Mouse (Mus musculus) stomach, embryonic 15.5 days (tissue): Measurements from ENCODE around the gene Slc43a2. TPM values are rescaled to one million over a fixed set of nuclear protein-coding genes. Genes with fewer than 3 reads are reported as not detected.

Experiments
- ATAC-seq: fragments of 200-750 bp; cut with Nextera tagmentation; 2 replicates; pipeline ENCODE4 v1.8.0; 2017; ENCODE audit warnings: low read depth, moderate number of reproducible peaks, moderate TSS enrichment; ENCODE audit not compliant: insufficient read depth, low FRiP score
- H3K27ac ChIP-seq: fragments of 300-500 bp; sonication (generic); 2 replicates; pipeline ENCODE4 v1.5.1; 2015; ENCODE audit warnings: mild to moderate bottlenecking, inconsistent platforms
- H3K27me3 ChIP-seq: fragments of 300-500 bp; sonication (generic); replicated peaks from 2 replicates; pipeline ENCODE4 v1.6.1; 2015; ENCODE audit warnings: inconsistent platforms
- H3K36me3 ChIP-seq: fragments of 300-500 bp; sonication (generic); 2 replicates; pipeline ENCODE4 v1.6.1; 2015; ENCODE audit warnings: inconsistent platforms
- H3K4me1 ChIP-seq: fragments of 300-500 bp; sonication (generic); 2 replicates; pipeline ENCODE4 v1.6.1; 2015; ENCODE audit warnings: inconsistent platforms
- H3K4me2 ChIP-seq: fragments of 300-500 bp; sonication (generic); 2 replicates; pipeline ENCODE4 v1.6.1; 2015; ENCODE audit warnings: mild to moderate bottlenecking, inconsistent platforms
- H3K4me3 ChIP-seq: fragments of 300-500 bp; sonication (generic); replicated peaks from 2 replicates; pipeline ENCODE4 v1.5.1; 2015; ENCODE audit warnings: inconsistent platforms
- H3K9ac ChIP-seq: fragments of 300-500 bp; sonication (generic); 2 replicates; pipeline ENCODE4 v1.6.1; 2015; ENCODE audit warnings: inconsistent platforms
- H3K9me3 ChIP-seq: fragments of 300-500 bp; sonication (generic); 2 replicates; pipeline ENCODE4 v1.6.1; 2016; ENCODE audit warnings: inconsistent platforms
- WGBS: fragments of 180-500 bp; shearing (Covaris S2); methylation state at CpG from one replicate; pipeline ENCODE4 v1.1.7; 2015; 5-methylcytosine and 5-hydroxymethylcytosine counted together
- polyA plus RNA-seq: library from polyadenylated mRNA; unstranded; fragments of >200 nt; fragmentation: Nextera tagmentation; extraction: Ambion mirVana; gene quantifications from 2 replicates; pipeline ENCODE4 v1.2.1, GENCODE M21; 2015

The Slc43a2 gene
- polyA plus RNA-seq, 1 experiment from 2014 or later = 4.9 TPM

DNA sequence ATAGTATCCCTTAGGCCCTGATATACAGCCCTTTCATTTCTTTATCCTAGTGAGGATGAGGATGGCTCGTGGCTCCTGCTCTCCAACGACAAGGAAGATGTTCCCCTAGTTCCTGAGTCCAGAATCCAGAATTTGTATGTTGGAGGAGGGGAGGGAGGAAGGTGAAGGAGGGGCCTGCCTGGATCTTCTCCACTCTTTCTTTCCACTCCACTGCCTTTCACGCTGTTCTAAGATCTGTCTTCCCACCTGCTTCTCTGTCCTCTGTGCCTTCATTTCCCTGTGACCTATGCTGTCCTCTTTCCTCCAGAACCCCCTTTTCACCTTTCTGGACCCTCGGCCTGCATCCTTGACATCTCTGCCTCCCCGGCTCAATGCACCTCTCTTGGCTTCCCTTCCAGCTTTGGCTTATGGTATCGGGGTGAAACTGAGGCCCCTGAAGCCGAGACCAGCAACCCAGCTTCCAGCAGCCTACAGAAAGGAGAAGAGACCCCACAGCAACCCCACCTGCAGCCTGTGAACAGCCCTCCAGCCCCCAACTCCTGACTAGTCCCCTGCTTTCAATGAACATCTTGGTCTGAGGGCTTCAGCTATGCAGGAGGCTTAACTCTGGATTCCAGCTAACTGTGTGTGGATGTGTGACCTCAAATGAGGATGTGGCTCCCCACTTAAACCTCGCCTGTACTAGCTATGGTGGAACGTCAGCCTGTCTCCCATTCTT lies 19.0 kb upstream of the Slc43a2 start:
- H3K27me3 ChIP-seq = no peaks in the 10 kb centered on the region
- no peak overlapping the region for H3K4me3 ChIP-seq
- no peaks in the 10 kb centered on the region for H3K9me3 ChIP-seq
- no peak for ATAC-seq
- H3K36me3 ChIP-seq = peaks cover 18% of the 10 kb centered on the region
- no peak overlapping the region for H3K27ac ChIP-seq
- H3K4me1 ChIP-seq = peaks cover 25% of the 10 kb centered on the region
- H3K9ac ChIP-seq = no peak overlapping the region
- no peak overlapping the region for H3K4me2 ChIP-seq
- 82% methylated on average over 9 of the region's 9 CpGs for WGBS

DNA sequence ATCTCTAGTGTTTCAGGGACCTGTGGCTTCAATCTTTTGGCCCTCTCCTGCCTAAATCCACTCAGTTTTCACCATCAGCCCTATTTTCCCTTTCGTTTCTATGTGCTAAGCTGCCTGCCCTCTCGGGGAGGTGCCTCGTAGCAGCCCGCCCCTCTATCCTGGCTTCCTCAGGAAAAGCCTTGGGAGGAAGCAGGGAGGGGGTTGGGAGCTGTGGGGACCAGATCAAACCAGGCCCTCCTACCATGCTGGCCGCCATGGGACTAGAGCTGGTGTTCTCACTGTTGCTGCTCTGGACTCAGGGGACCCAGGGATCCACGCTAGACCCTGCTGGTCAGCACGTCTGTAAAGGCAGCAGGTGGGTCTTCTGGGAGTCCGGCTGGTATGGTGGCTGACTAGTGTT lies 18.2 kb upstream of the Slc43a2 start, which contains the start of gene Scarf1:
Gene Scarf1, plus strand, starts transcription at position 205 of the 400 bp plus-strand sequence.
- Histone ChIP-seq H3K27ac (no peak within 1 kb of the TSS), H3K9ac (no peak within 1 kb of the TSS), H3K36me3 (peaks cover 11% of the 10 kb centered on the region), H3K27me3 (no peaks in the 10 kb centered on the region), H3K9me3 (no peaks in the 10 kb centered on the region), H3K4me1 (peaks cover 25% of the 10 kb centered on the region), H3K4me2 (no peak within 1 kb of the TSS; the same call in 1 of the 2 replicates), H3K4me3 (peak within 1 kb of the TSS; percentile 17; the same call in 1 of the 2 replicates)
- no peak for ATAC-seq
- WGBS = 53% methylated on average over 8 of the region's 8 CpGs

DNA sequence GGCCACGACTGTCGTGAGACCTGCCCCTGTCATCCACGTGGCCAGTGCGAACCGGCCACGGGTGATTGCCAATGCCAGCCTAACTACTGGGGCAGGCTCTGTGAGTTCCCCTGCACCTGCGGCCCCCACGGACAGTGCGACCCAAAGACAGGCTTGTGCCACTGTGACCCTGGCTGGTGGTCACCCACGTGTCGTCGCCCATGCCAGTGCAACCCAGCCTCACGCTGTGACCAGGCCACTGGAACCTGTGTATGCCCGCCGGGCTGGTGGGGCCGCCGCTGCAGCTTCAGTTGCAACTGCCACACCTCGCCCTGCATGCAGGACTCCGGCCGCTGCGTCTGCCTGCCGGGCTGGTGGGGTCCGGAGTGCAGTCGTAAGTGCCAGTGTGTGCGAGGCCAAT lies 16.3 kb upstream of the Slc43a2 start:
- peaks cover 9% of the 10 kb centered on the region for H3K4me1 ChIP-seq
- WGBS = 92% methylated on average over 25 of the region's 25 CpGs
- H3K4me3 ChIP-seq = no peak overlapping the region
- no peaks in the 10 kb centered on the region for H3K36me3 ChIP-seq
- no peak overlapping the region for H3K27ac ChIP-seq
- ATAC-seq = no peak
- no peak overlapping the region for H3K9ac ChIP-seq
- H3K9me3 ChIP-seq = no peaks in the 10 kb centered on the region
- H3K4me2 ChIP-seq = no peak overlapping the region
- no peaks in the 10 kb centered on the region for H3K27me3 ChIP-seq

DNA sequence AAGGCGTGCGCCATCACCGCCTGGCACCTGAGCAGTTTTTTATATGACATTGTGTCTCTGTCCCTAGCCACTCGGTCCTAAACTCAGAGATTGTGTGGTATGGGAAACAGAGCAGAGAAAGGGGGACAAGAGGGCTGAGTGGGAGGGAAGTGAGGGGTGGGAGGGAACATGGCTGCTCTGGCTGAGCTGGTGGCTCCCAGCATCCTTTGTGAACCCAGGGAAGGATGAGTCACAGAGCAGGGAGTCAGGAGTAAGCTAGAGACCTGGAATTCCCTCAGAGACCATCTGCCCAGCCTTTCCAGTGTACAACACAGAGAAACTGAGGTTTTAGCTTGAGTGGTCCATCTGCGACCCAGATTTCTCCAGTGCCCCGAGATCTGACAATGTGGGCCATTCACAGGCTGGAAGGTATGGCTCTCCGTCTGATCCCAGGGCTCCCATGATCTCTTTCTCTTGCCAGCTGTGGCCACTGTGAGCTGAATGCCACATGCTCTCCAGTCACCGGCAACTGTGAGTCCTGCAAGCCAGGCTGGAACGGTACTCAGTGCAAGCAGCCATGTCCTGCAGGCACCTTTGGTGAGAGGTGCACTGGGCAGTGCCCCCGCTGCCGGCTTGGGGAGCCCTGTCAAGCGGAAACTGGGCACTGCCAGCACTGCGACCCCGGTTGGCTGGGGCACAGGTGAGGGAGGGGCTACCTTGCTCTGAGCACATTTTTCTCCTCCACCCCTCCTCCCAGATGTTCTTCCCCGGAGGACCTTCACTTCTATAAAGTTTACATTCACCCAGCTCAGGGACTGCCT lies 11.5 kb upstream of the Slc43a2 start:
- no peak for ATAC-seq
- Histone ChIP-seq H3K9me3 (no peaks in the 10 kb centered on the region), H3K4me3 (no peak overlapping the region), H3K4me1 (no peaks in the 10 kb centered on the region), H3K9ac (no peak overlapping the region), H3K27me3 (no peaks in the 10 kb centered on the region), H3K4me2 (no peak overlapping the region), H3K27ac (no peak overlapping the region), H3K36me3 (no peaks in the 10 kb centered on the region)
- WGBS = 71% methylated on average over 15 of the region's 15 CpGs

DNA sequence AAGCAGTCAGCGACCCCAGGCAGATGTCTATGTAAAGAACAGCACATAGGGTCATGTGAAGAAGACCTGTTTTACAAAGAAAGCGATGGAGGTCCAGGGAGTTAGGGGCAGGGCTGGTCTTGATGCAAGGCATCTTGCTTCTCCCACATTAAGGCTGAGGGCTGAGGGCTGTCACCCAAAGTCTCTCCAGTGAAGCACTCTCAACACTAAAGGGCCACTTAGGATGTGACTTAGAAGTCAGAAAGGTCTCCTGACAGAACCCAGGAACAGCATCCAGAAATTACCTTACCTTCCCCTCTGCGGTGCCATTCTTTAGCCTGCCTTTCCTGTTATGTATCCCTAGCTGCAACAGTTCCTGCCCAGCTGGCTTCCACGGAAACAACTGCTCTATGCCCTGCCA lies 9.9 kb upstream of the Slc43a2 start:
- no peak overlapping the region for H3K4me3 ChIP-seq
- WGBS = 89% methylated on average over 4 of the region's 4 CpGs
- H3K9ac ChIP-seq = no peak overlapping the region
- ATAC-seq = no peak
- no peaks in the 10 kb centered on the region for H3K4me1 ChIP-seq
- H3K9me3 ChIP-seq = no peaks in the 10 kb centered on the region
- H3K27me3 ChIP-seq = no peaks in the 10 kb centered on the region
- no peak overlapping the region for H3K4me2 ChIP-seq
- H3K27ac ChIP-seq = no peak overlapping the region
- no peaks in the 10 kb centered on the region for H3K36me3 ChIP-seq

DNA sequence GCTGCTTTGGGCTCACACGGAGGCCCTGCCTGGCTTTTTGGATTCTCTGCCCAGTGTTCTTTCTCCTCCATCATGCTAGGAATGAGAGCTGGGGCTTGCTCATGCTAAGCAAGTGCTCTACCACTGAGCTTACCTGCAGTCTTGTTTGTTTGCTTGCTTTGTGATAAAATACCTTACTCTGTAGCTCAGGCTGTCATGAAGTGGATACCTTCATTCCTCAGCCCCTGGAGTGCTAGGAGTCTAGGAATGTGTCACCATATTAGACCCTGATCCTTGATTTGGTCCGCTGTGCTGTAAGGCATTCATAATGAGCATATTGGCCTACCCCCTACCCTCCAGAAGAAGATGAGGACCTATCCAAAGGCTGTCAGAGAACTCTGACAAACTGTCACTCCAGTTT lies 8.7 kb upstream of the Slc43a2 start:
- no peaks in the 10 kb centered on the region for H3K9me3 ChIP-seq
- no peak overlapping the region for H3K4me2 ChIP-seq
- no peaks in the 10 kb centered on the region for H3K36me3 ChIP-seq
- ATAC-seq = no peak
- H3K9ac ChIP-seq = no peak overlapping the region
- no peak overlapping the region for H3K4me3 ChIP-seq
- H3K4me1 ChIP-seq = no peaks in the 10 kb centered on the region
- no peaks in the 10 kb centered on the region for H3K27me3 ChIP-seq
- 78% methylated on average over 2 of the region's 2 CpGs for WGBS
- no peak overlapping the region for H3K27ac ChIP-seq

DNA sequence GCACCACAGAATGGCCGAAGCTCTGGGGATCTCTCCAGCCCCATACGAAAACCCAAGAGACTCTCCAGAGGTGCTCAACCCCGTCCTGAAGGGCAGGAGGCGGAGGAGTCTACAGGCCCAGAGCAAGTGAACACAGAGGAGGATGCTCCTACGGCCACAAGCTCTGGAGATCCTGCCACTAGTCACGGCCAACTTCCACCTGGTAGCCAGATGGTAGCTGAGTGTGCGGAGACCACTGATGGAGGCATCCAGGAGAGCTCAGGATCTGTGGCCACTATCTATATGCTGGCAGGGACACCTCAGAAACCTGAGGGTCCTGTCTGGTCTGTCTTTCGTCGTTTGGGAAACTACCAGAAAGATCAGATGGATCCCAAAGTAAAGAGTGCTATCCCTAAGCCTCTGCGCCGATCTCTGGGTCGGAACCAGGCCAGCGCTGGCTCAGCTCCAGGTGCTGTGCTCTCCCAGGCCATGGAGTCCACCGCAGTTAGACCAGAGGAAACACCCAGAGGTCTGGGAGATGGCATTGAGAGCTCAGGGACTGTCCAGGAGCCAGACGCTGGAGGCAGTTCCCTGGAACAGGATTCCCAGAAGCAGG lies 5.9 kb upstream of the Slc43a2 start:
- Histone ChIP-seq H3K27me3 (no peaks in the 10 kb centered on the region), H3K9me3 (no peaks in the 10 kb centered on the region), H3K4me3 (no peak overlapping the region), H3K9ac (no peak overlapping the region), H3K36me3 (no peaks in the 10 kb centered on the region), H3K4me2 (no peak overlapping the region), H3K4me1 (0 out of 2 replicates have a peak, but pooled peaks cover 2% of the 10 kb centered on the region), H3K27ac (no peak overlapping the region)
- ATAC-seq = no peak
- WGBS = 83% methylated on average over 15 of the region's 15 CpGs

DNA sequence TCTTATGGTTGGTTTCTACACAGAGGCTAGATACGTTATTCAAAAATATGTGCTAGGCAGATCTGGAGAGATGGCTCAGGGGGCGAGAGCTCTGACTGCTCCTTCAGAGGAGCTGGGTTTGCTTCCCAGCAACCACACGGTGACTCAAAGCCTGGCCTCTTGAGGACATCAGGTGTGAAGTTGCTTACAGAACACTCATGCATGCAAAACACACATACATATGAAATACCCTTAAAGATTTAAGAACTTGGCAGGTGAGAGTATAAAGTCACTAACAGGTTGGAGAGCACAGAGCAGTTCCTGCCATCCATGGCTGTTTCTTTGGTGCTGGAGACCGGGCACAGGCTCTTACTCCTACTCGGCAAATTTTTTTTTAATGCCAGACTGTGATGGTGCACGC lies 4.6 kb upstream of the Slc43a2 start:
- H3K9me3 ChIP-seq = no peaks in the 10 kb centered on the region
- no peak for ATAC-seq
- H3K9ac ChIP-seq = no peak overlapping the region
- 0 out of 2 replicates have a peak, but pooled peaks cover 5% of the 10 kb centered on the region for H3K4me1 ChIP-seq
- no peaks in the 10 kb centered on the region for H3K36me3 ChIP-seq
- 85% methylated on average over 6 of the region's 6 CpGs for WGBS
- no peak overlapping the region for H3K27ac ChIP-seq
- H3K4me2 ChIP-seq = no peak overlapping the region
- no peak overlapping the region for H3K4me3 ChIP-seq
- H3K27me3 ChIP-seq = no peaks in the 10 kb centered on the region

DNA sequence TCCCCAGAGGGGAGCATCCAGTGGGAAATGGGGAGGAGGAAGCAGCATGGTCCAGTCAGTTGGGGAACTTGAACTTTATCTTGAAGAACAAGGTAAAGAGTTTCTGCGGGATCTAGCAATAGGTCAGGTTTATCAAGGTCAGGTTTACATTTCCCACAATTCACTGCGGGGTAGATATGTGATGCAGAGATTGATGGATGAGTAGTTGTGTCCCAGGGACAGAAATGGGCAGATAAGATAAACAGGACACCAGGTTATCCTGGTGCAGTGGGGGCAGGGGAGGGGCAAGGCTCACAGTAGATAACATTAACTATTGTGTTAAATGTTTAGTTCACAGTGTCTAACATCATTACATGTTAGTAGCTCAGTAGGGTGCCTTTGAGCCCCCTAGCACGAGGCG lies 1.7 kb upstream of the Slc43a2 start:
- H3K4me2 ChIP-seq = no peak overlapping the region
- ATAC-seq = no peak

DNA sequence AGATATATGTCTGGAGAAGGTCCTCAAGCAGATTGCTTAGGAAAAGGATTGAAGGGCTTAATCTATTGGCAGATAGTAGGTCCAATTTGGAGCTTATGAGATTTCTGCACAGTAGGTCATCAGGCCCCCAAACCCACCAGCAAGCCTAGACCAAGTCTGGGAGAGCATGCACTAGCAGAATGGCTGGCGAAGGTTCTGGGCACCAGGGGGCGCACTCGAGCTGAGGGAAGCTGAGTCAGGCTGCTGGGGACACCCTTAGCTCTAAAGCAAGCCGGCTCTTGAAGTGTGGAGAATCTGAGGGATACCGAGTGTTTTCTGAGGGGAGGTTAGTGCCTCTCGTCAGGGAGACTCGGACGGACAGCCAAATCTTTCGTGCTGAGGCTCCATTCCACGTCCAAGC lies 1.2 kb upstream of the Slc43a2 start:
- Histone ChIP-seq H3K9ac (peak overlapping the region; percentile 64; the same call in 1 of the 2 replicates), H3K27ac (peak overlapping the region; percentile 45; the same call in 1 of the 2 replicates)

More for the DNA sequence above, 1.7 kb upstream of the Slc43a2 start:
- WGBS = 24% methylated on average over 4 of the region's 4 CpGs
- H3K9ac ChIP-seq = no peak overlapping the region
- no peaks in the 10 kb centered on the region for H3K27me3 ChIP-seq
- no peak overlapping the region for H3K27ac ChIP-seq
- no peaks in the 10 kb centered on the region for H3K9me3 ChIP-seq
- no peaks in the 10 kb centered on the region for H3K36me3 ChIP-seq
- H3K4me3 ChIP-seq = no peak overlapping the region
- peaks cover 9% of the 10 kb centered on the region for H3K4me1 ChIP-seq

DNA sequence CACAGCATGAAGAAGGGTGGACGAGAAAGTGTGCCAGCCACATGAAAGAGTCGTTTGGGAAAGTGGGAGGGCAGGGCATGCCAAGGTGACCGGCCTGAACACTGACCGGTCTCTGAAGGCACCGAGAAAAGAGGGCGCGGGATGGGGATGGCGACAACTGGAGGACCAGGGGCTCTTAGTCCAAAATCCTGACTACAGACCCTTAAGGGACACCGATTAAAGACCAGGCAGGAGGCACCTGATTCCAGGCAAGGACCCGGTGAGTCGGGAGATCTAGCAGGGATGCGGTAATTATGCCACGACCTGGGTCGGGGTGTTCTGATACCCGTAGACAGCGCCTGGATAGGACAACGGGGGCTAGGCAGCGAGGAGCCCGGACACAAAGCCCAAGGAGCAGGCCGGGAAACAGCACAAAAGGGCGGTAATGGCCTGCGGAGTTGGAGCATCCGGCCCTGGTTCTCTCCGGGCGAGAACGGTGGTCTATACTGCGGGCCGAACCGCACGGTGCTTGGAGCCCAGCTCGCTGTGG lies 585 bp upstream of the Slc43a2 start:
- WGBS = under 1% methylated on average over 31 of the region's 31 CpGs
- Histone ChIP-seq H3K9me3 (no peaks in the 10 kb centered on the region), H3K4me1 (peaks cover 14% of the 10 kb centered on the region), H3K27ac (peak overlapping the region; percentile 45; the same call in 1 of the 2 replicates), H3K4me3 (peak overlapping the region; percentile 58), H3K36me3 (no peaks in the 10 kb centered on the region), H3K27me3 (no peaks in the 10 kb centered on the region), H3K4me2 (peak overlapping the region; percentile 98), H3K9ac (peak overlapping the region; percentile 64)
- ATAC-seq = no peak

More for the DNA sequence above, 1.2 kb upstream of the Slc43a2 start:
- Histone ChIP-seq H3K27me3 (no peaks in the 10 kb centered on the region), H3K4me2 (peak overlapping the region; percentile 98), H3K4me1 (peaks cover 14% of the 10 kb centered on the region), H3K36me3 (no peaks in the 10 kb centered on the region), H3K4me3 (peak overlapping the region; percentile 58), H3K9me3 (no peaks in the 10 kb centered on the region)
- ATAC-seq = peak; percentile 42; the same call in 1 of the 2 replicates
- under 1% methylated on average over 10 of the region's 10 CpGs for WGBS
